Mouse (Mus musculus) neural tube, postnatal 0 days (tissue): ENCODE results near the gene Hist1h2an. TPM values are rescaled to one million over a fixed set of nuclear protein-coding genes. Genes with fewer than 3 reads are reported as not detected.

ENCODE experiments used
- microRNA-seq: library from miRNA; unstranded; fragments of <30 nt; microRNA quantifications from one replicate; pipeline ENCODE4, GENCODE M21; 2016
- polyA plus RNA-seq: library from polyadenylated mRNA; unstranded; fragments of >200 nt; fragmentation: Nextera tagmentation; extraction: Ambion mirVana; gene quantifications from 2 replicates; pipeline ENCODE4 v1.2.1, GENCODE M21; 2015

The Hist1h2an gene
- polyA plus RNA-seq = 2.3 and 3.8 TPM in 2 replicates

DNA sequence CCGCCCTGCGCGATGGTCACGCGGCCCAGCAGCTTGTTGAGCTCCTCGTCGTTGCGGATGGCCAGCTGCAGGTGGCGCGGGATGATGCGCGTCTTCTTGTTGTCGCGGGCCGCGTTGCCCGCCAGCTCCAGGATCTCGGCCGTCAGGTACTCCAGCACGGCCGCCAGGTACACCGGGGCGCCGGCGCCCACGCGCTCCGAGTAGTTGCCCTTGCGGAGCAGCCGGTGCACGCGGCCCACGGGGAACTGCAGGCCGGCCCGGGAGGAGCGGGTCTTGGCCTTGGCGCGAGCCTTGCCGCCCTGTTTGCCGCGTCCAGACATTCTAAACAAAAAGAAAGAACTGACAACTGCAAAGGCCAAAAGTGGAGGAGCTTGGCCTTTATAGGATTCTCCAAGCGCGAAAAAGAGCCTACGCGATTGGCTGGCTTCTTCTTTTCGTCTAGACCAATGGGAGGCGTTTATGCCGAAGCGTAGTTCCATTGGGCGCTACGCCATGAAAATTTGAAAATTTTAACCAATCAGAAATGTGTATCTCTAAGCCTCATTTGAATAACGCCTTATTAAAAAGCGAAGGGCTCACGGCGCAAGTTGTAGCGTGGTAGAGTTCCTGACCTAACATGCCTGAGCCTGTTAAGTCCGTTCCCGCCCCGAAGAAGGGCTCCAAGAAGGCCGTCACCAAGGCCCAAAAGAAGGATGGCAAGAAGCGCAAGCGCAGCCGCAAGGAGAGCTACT, at the start of gene Hist1h2an, which contains the start of gene Hist1h2bp:
Gene Hist1h2an, minus strand, starts transcription at position 320 of the 731 bp plus-strand sequence.
Gene Hist1h2bp, plus strand, starts transcription at position 563 of the 731 bp plus-strand sequence.

DNA sequence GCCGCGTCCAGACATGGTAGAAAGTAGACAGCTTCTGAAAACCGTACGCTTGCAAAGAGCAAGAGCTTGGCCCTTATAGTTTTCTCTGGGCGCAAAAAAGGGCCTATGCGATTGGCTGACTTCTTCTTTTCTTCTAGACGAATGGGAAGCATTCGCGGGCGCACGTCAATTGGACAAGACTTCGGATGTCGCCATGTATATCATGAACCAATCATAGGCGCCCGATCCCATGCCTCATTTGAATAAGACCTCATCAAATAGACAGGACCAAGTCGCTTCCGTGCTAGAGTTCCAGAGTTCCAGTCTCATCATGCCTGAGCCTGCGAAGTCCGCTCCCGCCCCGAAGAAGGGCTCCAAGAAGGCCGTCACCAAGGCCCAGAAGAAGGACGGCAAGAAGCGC, 46.4 kb upstream of the Hist1h2an start, which contains the start of the genes Hist1h2ap and Hist1h2br:
Gene Hist1h2ap, minus strand, starts transcription at position 47 of the 400 bp plus-strand sequence.
Gene Hist1h2br, plus strand, starts transcription at position 283 of the 400 bp plus-strand sequence.

DNA sequence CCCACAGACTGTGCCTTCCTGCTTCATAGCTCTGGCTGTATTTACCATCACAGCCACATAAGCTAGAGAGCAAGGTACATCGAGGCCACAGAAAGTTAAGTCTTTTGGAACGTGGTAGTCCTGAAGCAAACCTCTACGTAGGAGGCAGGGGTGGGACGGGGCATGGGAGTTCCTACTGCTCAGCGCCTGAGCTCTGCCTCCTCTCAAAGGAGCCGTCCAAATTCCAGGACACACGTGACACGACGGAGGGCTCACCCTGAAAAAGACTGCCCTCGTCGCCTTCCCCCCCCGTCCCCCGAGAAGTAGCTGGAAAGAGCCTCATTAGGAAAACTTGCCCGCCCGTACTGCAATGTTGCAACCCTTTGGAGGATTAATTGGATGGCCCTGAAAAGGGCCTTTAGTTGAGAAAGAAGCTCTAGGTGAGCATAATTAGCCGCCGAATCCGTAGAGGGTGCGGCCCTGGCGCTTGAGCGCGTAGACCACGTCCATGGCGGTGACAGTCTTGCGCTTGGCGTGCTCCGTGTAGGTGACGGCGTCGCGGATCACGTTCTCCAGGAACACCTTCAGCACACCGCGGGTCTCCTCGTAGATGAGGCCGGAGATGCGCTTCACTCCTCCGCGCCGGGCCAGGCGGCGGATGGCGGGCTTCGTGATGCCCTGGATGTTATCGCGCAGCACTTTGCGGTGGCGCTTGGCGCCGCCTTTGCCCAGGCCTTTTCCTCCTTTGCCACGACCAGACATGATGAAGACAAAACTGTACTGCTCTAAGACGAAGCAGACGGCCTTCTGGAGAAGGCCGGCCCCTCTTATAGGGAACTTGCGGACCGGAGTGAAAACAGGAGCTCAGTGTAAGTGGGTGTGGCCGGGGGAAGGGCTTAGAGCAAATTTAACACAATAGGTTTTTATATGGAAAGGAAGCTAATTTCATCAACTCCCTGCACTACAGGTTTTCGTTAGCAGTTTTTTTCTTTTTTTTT, 44.7 kb upstream of the Hist1h2an start, which contains the start of gene Hist1h4n:
Gene Hist1h4n, minus strand, starts transcription at position 779 of the 977 bp plus-strand sequence.

DNA sequence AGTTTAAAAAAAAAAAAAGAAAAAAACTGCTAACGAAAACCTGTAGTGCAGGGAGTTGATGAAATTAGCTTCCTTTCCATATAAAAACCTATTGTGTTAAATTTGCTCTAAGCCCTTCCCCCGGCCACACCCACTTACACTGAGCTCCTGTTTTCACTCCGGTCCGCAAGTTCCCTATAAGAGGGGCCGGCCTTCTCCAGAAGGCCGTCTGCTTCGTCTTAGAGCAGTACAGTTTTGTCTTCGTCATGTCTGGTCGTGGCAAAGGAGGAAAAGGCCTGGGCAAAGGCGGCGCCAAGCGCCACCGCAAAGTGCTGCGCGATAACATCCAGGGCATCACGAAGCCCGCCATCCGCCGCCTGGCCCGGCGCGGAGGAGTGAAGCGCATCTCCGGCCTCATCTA, 24.5 kb upstream of the Hist1h2an start, which contains the start of gene Hist1h4m:
Gene Hist1h4m, plus strand, starts transcription at position 208 of the 400 bp plus-strand sequence.

DNA sequence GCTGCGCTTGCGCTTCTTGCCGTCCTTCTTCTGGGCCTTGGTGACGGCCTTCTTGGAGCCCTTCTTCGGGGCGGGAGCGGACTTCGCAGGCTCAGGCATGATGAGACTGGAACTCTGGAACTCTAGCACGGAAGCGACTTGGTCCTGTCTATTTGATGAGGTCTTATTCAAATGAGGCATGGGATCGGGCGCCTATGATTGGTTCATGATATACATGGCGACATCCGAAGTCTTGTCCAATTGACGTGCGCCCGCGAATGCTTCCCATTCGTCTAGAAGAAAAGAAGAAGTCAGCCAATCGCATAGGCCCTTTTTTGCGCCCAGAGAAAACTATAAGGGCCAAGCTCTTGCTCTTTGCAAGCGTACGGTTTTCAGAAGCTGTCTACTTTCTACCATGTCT, 23.1 kb upstream of the Hist1h2an start, which contains the start of the genes Hist1h2bq and Hist1h2ao:
Gene Hist1h2bq, minus strand, starts transcription at position 125 of the 400 bp plus-strand sequence.
Gene Hist1h2ao, plus strand, starts transcription at position 393 of the 400 bp plus-strand sequence.

DNA sequence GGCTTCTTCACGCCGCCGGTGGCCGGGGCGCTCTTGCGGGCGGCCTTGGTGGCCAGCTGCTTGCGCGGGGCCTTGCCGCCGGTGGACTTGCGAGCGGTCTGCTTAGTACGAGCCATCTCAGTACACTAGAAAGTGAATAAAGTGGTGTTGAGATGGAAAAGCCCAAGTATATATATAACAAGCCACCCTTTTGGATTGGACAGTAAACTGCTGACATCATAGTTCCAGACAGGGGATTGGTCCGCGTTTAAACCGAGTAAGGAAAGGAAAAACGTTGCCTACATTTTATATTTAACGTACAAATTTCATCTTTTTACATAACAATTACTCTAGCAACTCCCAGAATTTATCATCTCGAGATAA, 3.8 kb downstream of the Hist1h2an start, which contains the start of gene Hist1h3i:
Gene Hist1h3i, minus strand, starts transcription at position 116 of the 363 bp plus-strand sequence.

DNA sequence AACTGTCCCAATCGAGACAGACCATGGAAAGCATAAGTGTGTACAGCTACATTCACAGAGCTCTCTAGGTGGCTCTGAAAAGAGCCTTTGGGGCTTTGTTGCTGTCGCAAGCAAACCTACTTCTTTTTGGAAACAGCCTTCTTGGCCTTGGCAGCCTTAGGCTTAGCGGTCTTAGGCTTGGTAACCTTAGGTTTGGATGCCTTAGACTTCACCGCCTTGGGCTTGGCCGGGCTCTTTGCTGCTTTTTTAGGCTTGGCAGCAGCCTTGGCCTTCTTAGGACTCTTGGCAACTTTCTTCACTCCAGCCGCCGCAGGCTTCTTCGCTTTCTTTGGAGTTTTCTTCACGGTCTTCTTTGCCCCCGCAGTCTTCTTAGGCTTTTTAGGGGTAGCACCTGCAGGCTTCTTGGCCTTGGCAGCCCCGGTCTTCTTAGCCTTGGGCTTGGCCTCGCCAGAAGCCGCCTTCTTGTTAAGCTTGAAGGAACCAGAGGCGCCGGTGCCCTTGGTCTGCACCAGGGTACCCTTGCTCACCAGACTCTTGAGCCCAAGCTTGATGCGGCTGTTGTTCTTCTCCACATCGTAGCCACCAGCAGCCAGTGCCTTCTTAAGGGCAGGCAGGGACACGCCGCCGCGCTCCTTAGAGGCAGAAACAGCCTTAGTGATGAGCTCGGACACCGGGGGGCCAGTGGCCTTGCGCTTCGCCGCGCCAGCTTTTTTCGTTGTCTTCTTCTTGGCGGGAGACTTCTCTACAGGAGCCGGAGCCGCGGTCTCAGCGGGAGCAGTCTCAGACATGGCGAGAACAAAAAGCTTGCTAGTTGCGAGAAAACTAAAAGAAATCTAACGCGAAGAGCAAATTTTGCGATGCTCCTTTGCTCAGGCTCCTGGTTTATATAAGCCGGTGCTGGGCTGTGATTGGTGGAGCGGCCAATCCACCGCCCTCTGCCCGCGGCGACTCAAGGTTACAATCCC, 7.0 kb downstream of the Hist1h2an start, which contains the start of gene Hist1h1b:
Gene Hist1h1b, minus strand, starts transcription at position 859 of the 965 bp plus-strand sequence.

DNA sequence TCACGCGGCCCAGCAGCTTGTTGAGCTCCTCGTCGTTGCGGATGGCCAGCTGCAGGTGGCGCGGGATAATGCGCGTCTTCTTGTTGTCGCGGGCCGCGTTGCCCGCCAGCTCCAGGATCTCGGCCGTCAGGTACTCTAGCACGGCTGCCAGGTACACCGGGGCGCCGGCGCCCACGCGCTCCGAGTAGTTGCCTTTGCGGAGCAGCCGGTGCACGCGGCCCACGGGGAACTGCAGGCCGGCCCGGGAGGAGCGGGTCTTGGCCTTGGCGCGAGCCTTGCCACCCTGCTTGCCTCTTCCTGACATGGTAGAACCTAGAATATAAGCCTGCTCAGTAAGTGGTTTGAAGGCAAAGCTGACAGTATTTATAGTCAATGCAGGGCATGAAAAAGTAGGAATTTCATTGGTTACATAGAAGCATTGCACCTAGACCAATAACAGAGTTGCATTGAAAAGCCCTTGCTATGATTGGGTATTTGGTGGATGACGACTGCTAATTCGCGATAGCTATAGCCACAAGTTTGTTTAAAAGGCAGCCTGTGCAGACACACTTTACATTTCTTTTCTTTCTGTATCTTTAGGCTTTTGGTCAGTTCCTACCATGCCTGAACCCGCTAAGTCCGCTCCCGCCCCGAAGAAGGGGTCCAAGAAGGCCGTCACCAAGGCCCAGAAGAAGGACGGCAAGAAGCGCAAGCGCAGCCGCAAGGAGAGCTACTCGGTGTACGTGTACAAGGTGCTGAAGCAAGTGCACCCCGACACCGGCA, 33.3 kb downstream of the Hist1h2an start, which contains the start of the genes Hist1h2ak and Hist1h2bn:
Gene Hist1h2ak, minus strand, starts transcription at position 304 of the 762 bp plus-strand sequence.
Gene Hist1h2bn, plus strand, starts transcription at position 600 of the 762 bp plus-strand sequence.

DNA sequence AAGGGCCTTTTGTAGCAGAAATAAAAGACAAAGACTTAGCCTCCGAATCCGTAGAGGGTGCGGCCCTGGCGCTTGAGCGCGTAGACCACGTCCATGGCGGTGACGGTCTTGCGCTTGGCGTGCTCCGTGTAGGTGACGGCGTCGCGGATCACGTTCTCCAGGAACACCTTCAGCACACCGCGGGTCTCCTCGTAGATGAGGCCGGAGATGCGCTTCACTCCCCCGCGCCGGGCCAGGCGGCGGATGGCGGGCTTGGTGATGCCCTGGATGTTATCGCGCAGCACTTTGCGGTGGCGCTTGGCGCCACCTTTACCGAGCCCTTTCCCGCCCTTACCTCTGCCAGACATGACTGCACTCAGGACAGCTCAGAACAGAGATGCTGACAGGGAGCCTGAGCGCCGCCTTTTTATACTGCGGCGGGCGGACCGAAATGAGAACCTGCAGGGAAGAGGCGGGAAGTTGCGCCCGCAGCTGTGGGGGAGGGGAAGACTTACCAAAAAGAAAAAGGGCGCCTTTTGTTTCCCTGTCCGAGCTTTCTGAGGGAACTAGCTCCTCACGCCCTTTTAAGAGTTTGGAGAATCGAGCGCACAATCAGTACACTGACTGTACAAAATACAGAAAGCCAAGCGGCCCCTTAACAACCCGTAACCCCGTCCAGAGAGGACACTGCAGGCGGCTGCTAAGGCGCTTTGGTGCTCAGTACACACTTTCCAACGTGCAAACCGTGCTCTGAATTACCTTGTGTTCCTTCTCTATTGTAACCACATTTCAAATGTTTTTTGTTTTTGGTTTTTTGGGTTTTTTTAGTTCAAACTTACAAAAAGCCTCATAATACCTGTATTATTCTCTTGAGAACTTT, 36.6 kb downstream of the Hist1h2an start, which contains the start of gene Hist1h4k:
Gene Hist1h4k, minus strand, starts transcription at position 347 of the 859 bp plus-strand sequence.

Small RNA genes within 50 kb of the gene (microRNA-seq; reads per million reads assigned to microRNA genes)
- gene Gm19658 (not detected), gene Gm44346 (not detected), gene Gm44454 (not detected), gene Gm44466 (not detected)

Other genes with a start within 250 kb of the Hist1h2an start
- gene Olfr1366, start 244.4 kb downstream of the Hist1h2an start, polyA plus RNA-seq = 0.14 and 0.17 TPM in 2 replicates
- 0.09 and 0.11 TPM in 2 replicates for gene Olfr1535, start 227.3 kb downstream of the Hist1h2an start, polyA plus RNA-seq
- gene Olfr1364, start 205.5 kb downstream of the Hist1h2an start, polyA plus RNA-seq = not detected in 2 replicates
- not detected in 2 replicates for gene Olfr1362, start 173.2 kb downstream of the Hist1h2an start, polyA plus RNA-seq
- gene Olfr11, start 144.7 kb downstream of the Hist1h2an start, polyA plus RNA-seq = not detected in 2 replicates
- gene Olfr1361, start 123.8 kb downstream of the Hist1h2an start, polyA plus RNA-seq = not detected in 2 replicates
- gene Olfr1360, start 109.8 kb downstream of the Hist1h2an start, polyA plus RNA-seq = not detected in 2 replicates
- gene Olfr1359, start 89.1 kb downstream of the Hist1h2an start, polyA plus RNA-seq = not detected in 2 replicates
- not detected in 2 replicates for gene Hist1h2bl, start 71.1 kb downstream of the Hist1h2an start, polyA plus RNA-seq
- gene Hist1h2ai, start 70.8 kb downstream of the Hist1h2an start, polyA plus RNA-seq = 2.3 and 6.6 TPM in 2 replicates
- gene Hist1h3h, start 69.6 kb downstream of the Hist1h2an start, polyA plus RNA-seq = 0.86 TPM in 1 of 2 replicates, not detected in the other
- gene Hist1h2bm, start 65.2 kb downstream of the Hist1h2an start, polyA plus RNA-seq = 0.49 TPM in 1 of 2 replicates, not detected in the other
- 0.21 TPM in 1 of 2 replicates, not detected in the other for gene Hist1h4j, start 52.2 kb downstream of the Hist1h2an start, polyA plus RNA-seq
- 1.3 and 1.8 TPM in 2 replicates for gene Hist1h4k, start 36.7 kb downstream of the Hist1h2an start, polyA plus RNA-seq
- 3.2 and 4.2 TPM in 2 replicates for gene Hist1h2ak, start 33.4 kb downstream of the Hist1h2an start, polyA plus RNA-seq
- 0.58 TPM in 1 of 2 replicates, not detected in the other for gene Hist1h2bn, start 33.1 kb downstream of the Hist1h2an start, polyA plus RNA-seq
- 2.4 and 2.9 TPM in 2 replicates for gene Hist1h1b, start 6.6 kb downstream of the Hist1h2an start, polyA plus RNA-seq
- 12.2 and 12.5 TPM in 2 replicates for gene Hist1h3i, start 3.8 kb downstream of the Hist1h2an start, polyA plus RNA-seq
- gene Hist1h2bp, start 243 bp upstream of the Hist1h2an start, polyA plus RNA-seq = 0.71 TPM in 1 of 2 replicates, not detected in the other
- 1.8 and 3.8 TPM in 2 replicates for gene Hist1h2bq, start 23.0 kb upstream of the Hist1h2an start, polyA plus RNA-seq
- not detected in 2 replicates for gene Hist1h2ao, start 23.2 kb upstream of the Hist1h2an start, polyA plus RNA-seq
- not detected in 2 replicates for gene Hist1h4m, start 24.5 kb upstream of the Hist1h2an start, polyA plus RNA-seq
- gene Hist1h4n, start 45.0 kb upstream of the Hist1h2an start, polyA plus RNA-seq = 2.5 and 3.3 TPM in 2 replicates
- 265 and 280 TPM in 2 replicates for gene Hist1h2ap, start 46.3 kb upstream of the Hist1h2an start, polyA plus RNA-seq
- gene Hist1h2br, start 46.5 kb upstream of the Hist1h2an start, polyA plus RNA-seq = 1.7 and 4.2 TPM in 2 replicates
- gene Zfp184, start 157.9 kb upstream of the Hist1h2an start, polyA plus RNA-seq = 5.3 and 6.1 TPM in 2 replicates
- gene Pom121l2, start 194.0 kb upstream of the Hist1h2an start, polyA plus RNA-seq = not detected in 2 replicates
- 0.21 and 0.29 TPM in 2 replicates for gene Prss16, start 222.5 kb upstream of the Hist1h2an start, polyA plus RNA-seq
- 4.0 TPM in 1 of 2 replicates, not detected in the other for gene Hist1h2ah, start 248.3 kb upstream of the Hist1h2an start, polyA plus RNA-seq
- not detected in 2 replicates for gene Hist1h2bk, start 248.7 kb upstream of the Hist1h2an start, polyA plus RNA-seq